Mouse (Mus musculus) left cerebral cortex, postnatal 36 days (tissue): ENCODE data around the gene 2010111I01Rik. TPM values are rescaled to one million over a fixed set of nuclear protein-coding genes. Genes with fewer than 3 reads are reported as not detected.
"Not testable (repeated sequence)": the region's sequence is repeated elsewhere in the genome, so short reads cannot be mapped to it uniquely, and the experiment has no call there.

Experiments used
- DNase-seq, 2 experiments: peaks; one replicate each; pipeline ENCODE4 v3.0.0; 2021 to 2022; ENCODE audit warnings: low spot score in 2 of 2, mixed read lengths in 1 of 2
- intact Hi-C: fragments of 180-260 bp; cut with DNase I; formaldehyde crosslinking; loops from one replicate; pipeline ENCODE4 v1.15.1; 2025
- total RNA-seq, 2 experiments: library from RNA; stranded (reverse); gene quantifications; 2 replicates each; pipeline ENCODE4 v1.2.3; 2021

The 2010111I01Rik gene
- total RNA-seq, 2 experiments from 2014 or later = 93.2 to 121 TPM

DNA sequence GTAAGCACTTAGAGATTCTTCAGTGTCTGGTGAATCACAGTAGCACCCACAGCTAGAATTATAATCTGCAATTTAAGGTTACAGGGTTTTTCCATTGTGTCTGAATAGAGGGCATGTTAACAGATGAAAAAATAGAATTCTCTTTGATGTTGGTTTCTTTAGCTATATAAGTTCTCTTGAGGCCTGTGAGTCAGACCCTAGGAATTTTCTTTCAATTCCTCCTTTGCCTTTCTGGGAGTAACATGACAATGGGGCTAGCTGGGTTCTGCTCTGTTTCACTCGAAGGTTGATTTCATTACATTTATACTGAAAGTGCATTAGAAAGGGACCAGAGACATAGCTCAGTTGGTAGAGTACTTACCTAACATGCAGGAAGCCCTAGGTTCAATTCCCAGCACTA, 101.9 kb downstream of the 2010111I01Rik start:
- intact Hi-C loops = no loop called here
- no peak for DNase-seq

DNA sequence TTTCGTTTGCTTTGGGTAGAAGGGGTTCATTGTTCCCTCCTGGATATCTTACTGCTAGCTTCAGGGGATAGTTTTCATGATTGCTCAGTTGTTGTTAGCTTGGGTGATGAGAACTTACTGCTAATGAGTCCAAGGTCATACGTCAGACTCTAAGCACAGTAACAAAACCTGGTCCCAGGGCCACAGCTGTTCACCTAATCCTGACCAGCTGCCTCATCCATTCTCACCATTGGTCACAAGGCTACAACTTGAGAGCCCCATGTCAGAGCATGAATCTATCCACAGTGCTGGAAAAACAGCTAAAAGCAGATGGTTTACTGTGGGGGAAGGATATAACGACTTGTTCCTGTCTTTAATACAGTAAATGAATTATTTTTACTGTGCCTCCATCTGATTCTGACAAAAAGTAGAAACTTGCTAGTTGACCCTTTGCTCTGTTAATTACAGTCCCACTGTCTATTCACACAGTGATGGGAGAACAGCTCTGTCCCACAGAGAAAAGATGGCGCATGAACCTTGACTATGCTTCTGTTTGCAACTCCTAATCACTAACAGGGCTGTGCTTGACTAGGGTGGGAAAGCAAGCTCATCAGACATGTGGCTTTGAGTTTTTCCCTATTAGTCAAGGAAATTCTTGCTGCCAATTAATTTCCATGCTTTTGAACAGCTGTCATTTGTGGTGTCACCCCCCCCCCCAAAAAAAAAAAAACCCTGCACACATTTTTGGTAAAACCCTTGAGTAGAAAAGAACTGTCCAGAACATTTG, 103.9 kb downstream of the 2010111I01Rik start:
- no peak for DNase-seq
- intact Hi-C loops = no loop called here

DNA sequence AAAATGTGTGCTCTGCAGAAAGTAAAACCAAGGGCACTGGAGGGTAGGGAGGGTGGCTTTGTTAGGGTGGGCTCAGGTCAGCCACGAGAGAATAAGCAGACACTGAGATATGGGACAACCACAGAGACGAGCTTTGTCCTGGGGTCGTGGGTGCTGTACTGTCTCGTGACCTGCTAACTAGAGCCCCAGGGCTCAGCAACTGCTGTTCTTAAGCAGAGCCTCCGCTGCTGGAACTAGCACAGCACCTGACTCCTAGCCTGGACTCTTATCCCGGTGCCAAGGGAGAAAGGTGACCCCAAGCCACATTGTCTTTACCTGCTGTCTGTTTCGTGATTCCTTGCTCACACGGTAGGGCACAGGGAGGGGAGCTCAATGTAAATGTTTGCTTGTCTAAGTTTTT, 107.2 kb downstream of the 2010111I01Rik start:
- DNase-seq = no peak
- intact Hi-C loops = no loop called here

DNA sequence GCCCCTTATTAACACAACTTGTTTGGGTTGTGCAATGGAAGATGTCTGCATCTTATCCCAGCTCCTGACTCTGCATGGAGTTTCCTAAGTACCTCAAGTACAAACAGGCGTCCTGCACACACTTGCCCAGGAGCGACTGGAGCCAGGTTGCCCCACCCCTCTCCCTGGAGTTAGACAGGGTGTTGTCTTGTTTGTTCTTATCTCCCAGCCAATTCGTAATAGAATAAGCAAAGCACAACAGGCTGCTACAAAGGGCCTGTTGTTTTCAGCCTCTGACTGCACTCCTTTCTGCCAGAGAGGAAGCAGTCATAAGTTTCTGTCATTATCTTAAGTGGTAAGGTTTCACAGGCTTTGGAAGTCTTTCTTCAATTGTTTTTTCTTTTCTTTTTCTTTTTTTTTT, 107.7 kb downstream of the 2010111I01Rik start:
- no peak for DNase-seq
- intact Hi-C loops = no loop called here

DNA sequence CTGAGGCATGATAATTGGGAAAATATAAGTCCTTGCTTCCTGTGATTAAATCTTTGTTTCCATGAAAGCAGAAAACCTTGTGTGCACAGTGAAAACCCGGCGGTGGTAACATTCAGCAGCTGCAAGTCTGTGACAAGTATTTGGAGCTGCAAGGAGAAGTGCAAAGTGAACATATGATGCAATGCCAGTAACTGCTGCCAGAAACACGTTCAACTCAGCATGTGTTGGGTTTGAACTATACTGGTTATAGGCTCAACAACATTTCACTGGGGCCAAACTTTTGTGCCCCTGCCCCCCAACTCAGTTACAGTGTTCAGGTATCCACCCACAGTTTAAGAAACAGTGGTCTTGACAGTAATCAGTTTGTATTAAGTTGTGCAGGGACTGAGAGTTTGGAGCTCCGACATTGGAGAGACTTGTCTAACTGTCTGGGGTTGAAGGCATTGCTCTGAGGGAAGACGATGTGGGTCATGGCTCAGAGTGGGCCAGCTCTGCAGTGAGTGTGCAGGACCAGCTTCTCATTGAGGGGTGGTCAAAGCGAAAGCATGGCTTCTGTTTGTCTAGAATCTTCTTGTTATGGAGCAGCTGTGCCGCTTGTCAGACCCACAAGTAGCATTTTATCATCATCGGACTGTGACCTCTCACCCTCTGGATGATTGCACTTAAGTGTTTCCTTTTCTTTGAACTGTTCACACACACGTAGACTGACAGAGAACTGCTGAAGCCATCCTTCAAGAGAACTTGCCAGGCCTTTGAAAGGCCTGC, 109.4 kb downstream of the 2010111I01Rik start:
- intact Hi-C loops = no loop called here
- DNase-seq = peak in 1 of 2 experiments; percentile 26

DNA sequence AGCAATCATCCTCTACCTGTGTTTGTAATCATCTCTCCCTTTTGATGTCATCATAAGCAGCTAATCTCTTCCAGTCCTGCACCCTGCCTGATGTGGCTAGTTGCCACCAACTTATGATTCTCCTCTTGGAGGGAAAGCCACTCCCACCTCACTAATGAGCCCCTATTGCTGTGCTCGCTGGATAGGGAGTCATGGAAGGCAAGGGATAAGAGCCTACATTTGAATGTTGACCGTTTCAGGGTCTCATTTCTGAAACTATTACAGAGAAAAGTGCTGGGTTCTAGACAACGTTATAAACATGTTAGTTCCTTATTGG, 109.9 kb downstream of the 2010111I01Rik start:
- intact Hi-C loops = no loop called here
- no peak for DNase-seq

DNA sequence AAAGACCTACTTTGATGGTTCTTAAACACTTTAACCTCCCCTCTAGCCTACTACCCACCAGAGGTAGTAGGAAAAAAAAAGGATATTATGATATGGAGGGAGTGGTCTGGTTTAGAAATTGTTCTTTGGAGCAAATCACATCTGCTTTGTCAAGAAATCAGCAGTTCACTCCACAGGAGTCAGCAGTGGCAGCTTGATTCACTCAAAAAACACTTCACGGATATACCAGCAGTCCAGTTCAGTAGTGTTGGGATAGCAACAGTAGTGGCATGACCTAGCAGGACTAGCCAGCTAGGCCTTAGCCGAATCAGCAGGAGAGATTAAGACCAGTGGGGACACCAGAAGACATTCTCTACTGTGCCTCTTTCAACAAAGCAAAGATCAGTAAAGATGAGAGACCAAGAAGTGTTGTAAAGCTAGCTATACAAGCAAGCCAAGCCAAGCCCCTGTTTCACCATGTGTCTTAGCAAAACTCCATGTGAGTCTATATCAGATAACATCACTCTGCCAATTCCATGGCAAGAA, 110.7 kb downstream of the 2010111I01Rik start:
- intact Hi-C loops = no loop called here
- no peak for DNase-seq

DNA sequence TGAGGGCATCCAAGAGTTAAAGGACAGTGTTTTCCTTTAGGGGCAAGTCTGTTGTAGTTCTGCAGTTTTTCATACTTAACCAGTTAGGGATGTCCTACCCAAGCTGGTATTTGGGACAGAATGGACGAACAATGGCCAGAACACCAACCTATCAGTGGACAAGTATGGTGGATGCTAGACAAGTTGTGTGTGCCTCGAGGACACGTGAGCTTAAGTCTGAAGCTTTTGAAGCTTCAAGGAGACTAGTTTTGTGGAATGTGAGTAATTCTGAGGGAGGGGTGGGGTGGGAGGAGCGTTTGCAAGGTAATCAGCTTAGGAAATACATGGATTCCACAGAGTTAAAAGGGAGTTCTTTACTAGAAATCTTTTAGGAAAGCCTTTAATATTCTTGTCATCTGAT, 115.5 kb downstream of the 2010111I01Rik start:
- intact Hi-C loops = no loop called here
- no peak for DNase-seq

DNA sequence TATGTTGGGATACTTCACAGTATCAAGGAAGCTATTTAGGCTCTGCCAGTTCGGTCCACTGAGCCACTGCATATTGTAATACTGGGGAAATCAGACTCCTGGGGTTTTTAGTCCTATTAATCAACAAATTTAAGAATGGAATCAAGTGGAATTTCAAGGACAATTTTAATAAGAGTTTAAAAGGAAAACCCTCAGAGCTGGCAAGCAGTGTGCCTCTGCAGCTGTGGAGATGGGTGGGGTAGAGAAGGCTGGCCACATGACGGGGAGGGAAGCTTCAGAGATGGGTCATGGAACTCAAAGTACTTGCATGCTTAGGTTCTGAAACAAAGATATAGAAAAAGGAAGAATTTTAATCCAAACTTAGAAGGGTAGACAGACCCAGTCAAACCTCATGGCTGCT, 116.1 kb downstream of the 2010111I01Rik start:
- no peak for DNase-seq
- intact Hi-C loops = no loop called here

DNA sequence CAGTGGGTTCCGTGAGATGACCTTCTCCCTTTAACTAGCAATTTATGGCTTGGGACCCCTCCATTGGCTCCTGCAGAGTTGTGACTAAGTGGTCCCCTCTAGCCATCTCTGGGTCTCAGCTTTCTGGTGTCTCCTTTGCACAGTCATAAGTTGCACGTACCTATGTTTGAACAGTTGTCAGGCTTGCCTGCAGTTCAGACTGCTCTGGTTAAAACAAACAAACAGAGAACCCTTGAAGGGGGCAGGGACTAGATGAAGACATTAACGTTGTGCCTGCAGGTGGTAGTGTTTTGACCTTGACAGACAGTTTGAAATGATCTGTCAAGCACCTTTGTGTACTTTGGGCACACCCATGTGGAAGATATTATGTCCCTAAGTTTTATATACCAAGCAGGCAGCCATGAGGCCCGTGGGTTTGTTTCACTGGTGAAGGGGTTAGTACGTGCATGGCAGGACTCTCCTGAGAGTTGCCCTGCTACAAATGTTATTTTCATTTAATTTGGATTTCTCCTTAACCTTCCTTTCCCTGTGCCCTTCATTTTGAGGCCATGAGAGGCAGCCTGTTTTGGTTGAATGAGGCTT, 118.0 kb downstream of the 2010111I01Rik start:
- DNase-seq = no peak

DNA sequence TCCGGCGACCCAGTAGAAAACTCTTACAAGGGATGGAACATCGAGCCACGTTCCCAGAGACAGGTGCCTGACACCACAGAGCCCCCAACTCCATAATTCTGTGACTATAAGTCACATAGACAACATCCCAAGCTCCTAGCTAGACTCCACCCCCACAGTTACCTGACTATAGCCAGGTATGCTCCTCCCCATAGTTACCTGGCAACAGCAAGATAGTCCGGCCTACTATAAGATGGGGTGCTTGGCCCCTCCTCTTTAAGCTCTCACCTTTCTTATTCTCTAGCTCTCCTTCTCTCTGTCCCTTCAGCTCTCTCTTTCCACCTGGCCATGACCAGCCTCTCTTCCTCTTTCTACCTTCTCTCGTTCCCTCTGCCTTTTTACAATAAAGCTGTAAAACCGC, 118.4 kb downstream of the 2010111I01Rik start:
- intact Hi-C loops, DNase-seq: not testable (repeated sequence)

More for the DNA sequence above, 118.0 kb downstream of the 2010111I01Rik start:
- intact Hi-C loops = no loop called here

DNA sequence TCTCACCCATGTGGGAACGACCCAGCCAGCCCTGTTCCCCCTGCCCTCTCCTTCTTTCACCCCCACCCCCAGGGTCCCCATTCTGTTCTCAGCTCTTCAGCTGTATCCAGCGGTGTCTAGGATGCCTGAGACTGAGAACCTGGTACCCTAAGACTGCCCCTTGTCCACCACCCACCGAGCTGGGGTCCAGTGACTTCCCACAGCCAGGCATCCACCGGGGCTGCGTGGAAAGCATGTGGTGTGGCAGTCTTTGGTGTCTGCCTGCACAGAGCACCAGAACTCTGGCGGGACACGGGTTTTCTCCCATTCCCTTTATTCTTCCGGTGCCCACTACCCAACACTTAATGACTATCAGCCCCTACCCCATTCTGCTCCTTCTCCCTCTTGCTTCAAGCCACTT, 119.0 kb downstream of the 2010111I01Rik start:
- no peak for DNase-seq
- intact Hi-C loops = no loop called here

DNA sequence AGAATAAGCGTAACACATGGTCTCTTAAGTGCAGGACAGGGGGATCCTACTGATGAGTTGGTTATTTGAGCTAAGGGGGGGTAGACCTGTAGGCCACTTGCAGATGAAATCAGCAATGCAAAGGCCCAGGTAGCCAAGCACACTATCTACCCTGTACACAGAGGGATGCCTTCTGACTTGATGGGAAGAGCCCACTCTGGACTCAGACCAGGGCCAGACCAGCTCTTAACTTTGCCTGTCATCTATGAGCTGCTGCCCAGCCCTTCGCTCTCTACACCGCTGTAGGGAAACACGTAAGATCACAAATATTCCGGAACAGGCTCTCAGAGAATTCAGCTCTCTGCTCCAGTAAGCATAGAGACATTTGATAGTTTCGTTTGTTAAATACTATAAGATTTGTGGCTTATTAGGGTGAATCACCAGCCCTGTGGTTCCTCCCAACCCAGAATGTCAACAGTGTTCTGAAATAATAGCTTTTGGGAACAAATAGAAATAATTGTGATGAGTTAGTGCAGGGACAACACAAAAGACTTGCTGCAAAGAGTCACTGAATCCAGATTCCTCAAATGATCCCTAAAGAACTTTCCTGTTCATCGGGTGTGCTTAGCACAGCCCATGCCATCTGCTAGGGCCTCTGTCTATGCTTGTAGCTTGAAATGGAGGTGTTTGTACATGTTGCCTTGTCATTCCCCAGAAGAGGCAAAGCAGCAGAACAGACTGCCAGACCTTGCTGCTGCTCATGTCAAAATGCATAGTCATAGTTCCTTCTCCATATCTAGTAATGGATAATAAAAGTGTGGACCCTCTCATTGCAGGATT, 123.4 kb downstream of the 2010111I01Rik start:
- DNase-seq = no peak

DNA sequence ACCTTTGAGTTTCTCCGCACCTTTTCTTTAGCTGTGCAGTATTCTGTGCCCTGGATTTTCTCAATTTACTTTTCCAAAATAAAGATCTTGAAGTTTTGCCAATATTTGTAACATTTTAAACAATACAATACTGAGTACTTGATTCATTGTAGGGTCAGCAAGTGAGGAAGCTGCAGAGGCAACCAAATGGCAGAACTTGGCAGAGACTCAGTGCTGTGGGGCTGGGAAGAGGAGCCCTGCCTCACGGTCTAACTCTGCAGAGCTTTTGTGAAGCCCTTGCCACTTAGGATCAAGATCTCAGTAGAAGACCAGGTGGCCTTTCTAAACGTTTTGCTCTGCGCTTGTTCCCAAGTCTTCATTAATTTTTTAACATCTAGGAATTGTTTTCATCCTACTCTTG, 124.8 kb downstream of the 2010111I01Rik start:
- intact Hi-C loops = no loop called here
- no peak for DNase-seq

More for the DNA sequence above, 123.4 kb downstream of the 2010111I01Rik start:
- intact Hi-C loops = no loop called here

DNA sequence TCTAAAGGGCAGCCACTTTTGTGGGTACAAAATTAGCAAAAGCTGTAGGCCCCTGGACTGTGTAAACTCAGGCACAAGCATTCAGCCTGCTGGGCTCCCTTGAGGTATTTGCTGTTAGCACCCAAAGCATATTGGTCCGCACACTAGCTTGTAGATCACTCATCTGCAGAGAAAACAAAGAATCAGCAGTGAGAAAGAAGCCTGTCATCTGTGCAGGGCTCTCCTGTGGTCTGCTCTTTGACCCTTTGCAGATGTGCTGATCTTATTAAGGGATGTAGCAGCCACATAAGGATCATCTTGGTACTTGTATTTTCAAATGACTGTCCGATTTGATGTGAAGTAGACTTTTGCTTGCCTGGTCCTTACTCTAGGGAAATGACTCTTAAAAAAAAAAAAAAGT, 126.6 kb downstream of the 2010111I01Rik start:
- DNase-seq = no peak
- intact Hi-C loops = no loop called here

DNA sequence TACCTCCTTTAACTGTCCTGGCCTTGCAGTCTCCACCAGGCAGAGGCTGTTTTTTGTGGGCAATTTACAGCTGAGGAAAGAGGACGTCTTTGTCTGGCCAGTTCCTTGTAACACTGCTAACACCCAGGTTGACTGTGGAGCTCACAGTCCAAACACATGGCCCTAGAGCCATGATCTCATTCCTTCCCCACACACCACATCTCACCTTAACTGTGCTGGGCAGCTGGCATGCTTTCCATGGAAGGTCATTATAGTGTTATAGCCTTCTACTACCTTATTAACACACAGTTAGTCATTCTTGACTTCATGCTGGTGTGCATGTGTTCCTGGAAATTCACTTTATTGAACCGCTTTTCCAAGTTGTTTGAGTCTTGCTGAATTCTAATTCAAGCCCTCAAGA, 127.6 kb downstream of the 2010111I01Rik start:
- DNase-seq = no peak
- intact Hi-C loops = no loop called here

DNA sequence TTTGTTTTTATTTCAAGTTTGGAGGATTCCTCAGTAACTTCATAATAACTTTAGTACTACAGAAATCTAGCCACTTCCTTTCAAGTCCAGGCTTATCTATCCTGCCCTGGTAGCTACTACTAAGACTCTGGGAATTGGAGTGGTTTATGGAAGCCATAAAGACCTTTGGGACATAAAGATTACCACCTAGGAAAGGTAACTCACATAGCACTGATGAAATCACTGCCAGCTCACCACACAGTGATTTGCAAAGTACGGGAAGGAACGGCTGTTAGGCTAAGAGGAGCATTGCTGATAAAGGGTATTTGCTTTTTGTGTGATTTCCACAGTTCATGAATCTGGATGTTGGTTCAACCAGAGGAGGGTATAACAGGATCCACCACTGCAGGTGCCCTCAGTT, 128.2 kb downstream of the 2010111I01Rik start:
- no peak for DNase-seq
- intact Hi-C loops = no loop called here

DNA sequence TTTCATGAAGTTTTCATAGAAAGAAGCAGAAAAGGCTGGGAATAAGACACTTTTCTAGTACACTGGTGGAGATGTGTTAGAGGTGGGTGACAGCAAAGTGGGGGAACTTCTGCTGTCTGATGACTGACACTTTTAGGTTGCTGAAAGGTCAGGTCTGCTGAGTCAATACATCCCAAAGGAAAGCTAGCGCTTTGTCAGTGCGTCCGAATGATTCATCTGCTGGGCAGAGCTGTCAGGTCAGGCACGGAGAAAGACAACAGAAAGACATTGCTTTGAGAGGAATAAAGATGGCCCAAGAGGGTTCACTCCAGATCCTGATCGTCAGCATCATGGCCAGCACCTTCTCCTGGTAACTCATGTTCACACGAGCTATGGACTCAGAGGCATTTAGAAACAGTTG, 128.9 kb downstream of the 2010111I01Rik start:
- no peak for DNase-seq
- intact Hi-C loops = no loop called here

DNA sequence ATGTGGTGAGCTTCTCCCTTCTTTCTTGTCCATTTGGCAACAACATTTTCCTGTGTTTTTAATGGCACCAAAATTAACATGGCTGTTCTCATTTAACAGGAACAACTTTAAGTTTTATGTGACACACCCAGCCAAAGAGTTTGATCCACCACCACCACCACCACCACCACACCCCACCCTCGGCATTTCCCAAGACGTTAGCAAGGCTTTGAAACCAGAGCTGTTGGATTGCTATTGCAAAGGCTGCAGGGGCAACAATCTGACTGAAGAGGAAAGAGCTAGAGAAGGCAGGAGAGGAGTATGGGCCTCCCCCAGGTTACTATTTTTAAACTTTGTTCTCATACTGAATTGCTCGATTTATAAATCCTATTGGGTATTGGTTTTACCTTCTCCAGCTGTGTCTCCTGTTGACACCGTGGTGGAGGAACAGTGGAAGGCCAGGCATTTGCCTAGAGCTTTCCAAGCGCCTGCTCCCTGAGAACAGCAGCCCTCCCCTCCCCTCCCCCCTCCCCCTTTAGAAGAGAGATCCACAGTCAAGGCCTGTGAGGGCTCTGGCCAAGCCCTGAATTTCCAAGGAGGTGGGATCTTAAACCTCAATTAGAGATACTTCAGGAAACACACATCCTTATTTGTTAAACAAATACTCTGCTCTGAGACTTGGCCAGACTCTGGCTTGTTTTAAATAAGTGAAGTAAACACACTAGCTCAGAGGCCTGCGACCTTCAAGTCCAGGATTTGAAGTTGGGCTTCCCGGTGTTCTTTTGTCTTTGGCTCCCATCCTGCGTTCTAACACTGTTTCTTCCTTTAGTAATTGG, 129.8 kb downstream of the 2010111I01Rik start:
- intact Hi-C loops = no loop called here
- no peak for DNase-seq
